In genomic region chr1:20830546-20830945, GRCm38 (mm10) we compare ENCODE assay signal across 37 mouse cellular contexts. TPM values are rescaled to one million over a fixed set of nuclear protein-coding genes. Genes with fewer than 3 reads are reported as not detected.
"Had no signal": no experiment of that assay in that cellular context is flagged by ENCODE, and none has a peak within 500 bp of the region (broad histone marks: within the 10 kb centered on the region; RNA-seq: fewer than 3 reads in every experiment).

No protein-coding gene starts in this region.

- H3K4me1 ChIP-seq: embryonic facial prominence, embryonic 10.5 days; embryonic facial prominence, embryonic 12.5 days; embryonic facial prominence, embryonic 13.5 days; embryonic facial prominence, embryonic 15.5 days; forebrain, embryonic 10.5 days; forebrain, embryonic 12.5 days; forebrain, embryonic 13.5 days; forebrain, embryonic 15.5 days had no signal

- DNase-seq: cerebellum, adult 8-10 months; cerebellum, adult 9-10 months; cerebellum, adult 9-11 months; cerebellum, postnatal 10 days; cerebellum, postnatal 14 days; cerebellum, postnatal 25 days; cerebellum, postnatal 36 days; embryo, embryonic 11 days; forebrain, postnatal 0 days; gastrocnemius, adult 2 months; gastrocnemius, postnatal 10 days; gastrocnemius, postnatal 14 days; gastrocnemius, postnatal 25 days; gastrocnemius, postnatal 36 days; heart, adult 18-20 months; heart, adult 2 months had no signal

- H3K9me3 ChIP-seq: embryonic facial prominence, embryonic 10.5 days; embryonic facial prominence, embryonic 12.5 days; embryonic facial prominence, embryonic 13.5 days; embryonic facial prominence, embryonic 15.5 days; forebrain, embryonic 10.5 days; forebrain, embryonic 12.5 days; forebrain, embryonic 13.5 days; forebrain, embryonic 15.5 days had no signal

- H3K9ac ChIP-seq: embryonic facial prominence, embryonic 12.5 days; embryonic facial prominence, embryonic 13.5 days; embryonic facial prominence, embryonic 15.5 days; forebrain, embryonic 12.5 days; forebrain, embryonic 13.5 days; forebrain, embryonic 15.5 days; forebrain, postnatal 0 days had no signal

- H3K4me2 ChIP-seq: embryonic facial prominence, embryonic 12.5 days; embryonic facial prominence, embryonic 13.5 days; embryonic facial prominence, embryonic 15.5 days; forebrain, embryonic 12.5 days; forebrain, embryonic 13.5 days; forebrain, embryonic 15.5 days had no signal

- ATAC-seq: forebrain, embryonic 13.5 days; forebrain, embryonic 14.5 days; forebrain, embryonic 15.5 days; forebrain, embryonic 16.5 days; forebrain, postnatal 0 days had no signal

- H3K27me3 ChIP-seq: embryonic facial prominence, embryonic 12.5 days; embryonic facial prominence, embryonic 13.5 days; embryonic facial prominence, embryonic 15.5 days; forebrain, embryonic 12.5 days; forebrain, embryonic 13.5 days; forebrain, embryonic 15.5 days had no signal

- H3K4me3 ChIP-seq: embryonic facial prominence, embryonic 10.5 days; embryonic facial prominence, embryonic 12.5 days; embryonic facial prominence, embryonic 13.5 days; embryonic facial prominence, embryonic 15.5 days; erythroblast, embryonic 14.5 days; forebrain, embryonic 10.5 days; forebrain, embryonic 12.5 days; forebrain, embryonic 13.5 days; forebrain, embryonic 15.5 days; gastrocnemius, adult 2 months; heart, adult 2 months had no signal

- H3K36me3 ChIP-seq: embryonic facial prominence, embryonic 10.5 days; embryonic facial prominence, embryonic 12.5 days; embryonic facial prominence, embryonic 13.5 days; embryonic facial prominence, embryonic 15.5 days; forebrain, embryonic 10.5 days; forebrain, embryonic 12.5 days; forebrain, embryonic 15.5 days had no signal

- H3K27ac ChIP-seq: embryonic facial prominence, embryonic 10.5 days; embryonic facial prominence, embryonic 12.5 days; embryonic facial prominence, embryonic 13.5 days; embryonic facial prominence, embryonic 15.5 days; forebrain, embryonic 10.5 days; forebrain, embryonic 12.5 days; forebrain, embryonic 13.5 days; forebrain, embryonic 15.5 days; gastrocnemius, adult 2 months; heart, adult 2 months had no signal

RNA-seq across cellular contexts. Expression of gene Il17f, which starts 40.1 kb away (rescaled TPM):
- total RNA-seq: forebrain, postnatal 0 days; gastrocnemius, adult 18-20 months; gastrocnemius, adult 2 months; gastrocnemius, adult 8-10 months; gastrocnemius, postnatal 14 days; gastrocnemius, postnatal 25 days; gastrocnemius, postnatal 36 days; gastrocnemius, postnatal 4 days; granulocyte monocyte progenitor cell, adult 5-6 weeks; heart, adult 18-20 months; heart, adult 2 months; heart, adult 8-10 months had no signal
- polyA plus RNA-seq: cortical plate, adult 2 months; embryonic facial prominence, embryonic 11.5 days; embryonic facial prominence, embryonic 13.5 days; embryonic facial prominence, embryonic 14.5 days; embryonic facial prominence, embryonic 15.5 days; erythroblast, embryonic 14.5 days; forebrain, embryonic 14.5 days; forebrain, embryonic 15.5 days; forebrain, embryonic 16.5 days; forebrain, postnatal 0 days; frontal cortex, adult 2 months; gonadal fat pad, adult 2 months; heart, adult 2 months had no signal
